Mouse (Mus musculus): ENCODE results near the gene Pcp4l1. TPM values are rescaled to one million over a fixed set of nuclear protein-coding genes. Genes with fewer than 3 reads are reported as not detected.

Pcp4l1 gene
- total and polyA plus RNA-seq, 3 experiments = not detected

- H3K36me3 ChIP-seq (ENCODE audit: control insufficient read depth in 1 of 2, insufficient read depth in 2 of 2, low read length in 2 of 2) = peaks cover 0 to 3% of the 10 kb centered on the region in 2 experiments; a peak in 2 of 4 replicates
- no peaks in the 10 kb centered on the region for H3K27me3 ChIP-seq (ENCODE audit: control insufficient read depth in 1 of 2, insufficient read depth in 2 of 2, low read length in 2 of 2)
- peaks cover 0 to 8% of the 10 kb centered on the region in 2 experiments; a peak in 1 of 4 replicates for H3K4me1 ChIP-seq (ENCODE audit: control insufficient read depth in 1 of 2, insufficient read depth in 2 of 2, low read length in 2 of 2)
- H3K9ac ChIP-seq (ENCODE audit: control insufficient read depth, low read depth, low read length, poor library complexity, severe bottlenecking) = no peak overlapping the region
- H3K27ac ChIP-seq (ENCODE audit: control insufficient read depth, low read depth, low read length) = no peak overlapping the region
- no peaks in the 10 kb centered on the region for H3K9me3 ChIP-seq (replicated peaks; ENCODE audit: insufficient read depth, low read length)
- DNase-seq (ENCODE audit: low read depth, low spot score) = no peak
- TF ChIP-seq NRF1 (IDR thresholded peaks at IDR 0.05; ENCODE audit: insufficient read depth, low read depth, low read length, poor library complexity, severe bottlenecking) = no peak
- TF ChIP-seq ZC3H11A (IDR thresholded peaks at IDR 0.05; ENCODE audit: low read depth, low read length) = no peak
- TF ChIP-seq CHD2 (IDR thresholded peaks at IDR 0.05; ENCODE audit: low read length) = no peak
- no peak for TF ChIP-seq UBTF (IDR thresholded peaks at IDR 0.05; ENCODE audit: borderline replicate concordance, insufficient read depth, low read depth, low read length)
- TF ChIP-seq RCOR1 (IDR thresholded peaks at IDR 0.05; ENCODE audit: low read depth, low read length) = no peak
- no peak for TF ChIP-seq KAT2A (conservative IDR thresholded peaks at IDR 0.05; ENCODE audit: low read depth, low read length)
- no peak for TF ChIP-seq RAD21 (IDR thresholded peaks at IDR 0.05; ENCODE audit: low read depth, low read length)
- TF ChIP-seq USF1 (IDR thresholded peaks at IDR 0.05; ENCODE audit: low read depth, low read length) = no peak
- no peak for TF ChIP-seq POLR2A (IDR thresholded peaks at IDR 0.05; ENCODE audit: control insufficient read depth in 1 of 2, insufficient read depth in 1 of 2, low read depth in 1 of 2, low read length in 2 of 2, poor library complexity in 1 of 2)
- no peak for TF ChIP-seq JUND (IDR thresholded peaks at IDR 0.05; ENCODE audit: low read depth, low read length)
- no peak for TF ChIP-seq NELFE (IDR thresholded peaks at IDR 0.05; ENCODE audit: low read depth, low read length)
- no peak for TF ChIP-seq SIN3A (IDR thresholded peaks at IDR 0.05; ENCODE audit: low read length)
- no peak for TF ChIP-seq GATA1 (IDR thresholded peaks at IDR 0.05; ENCODE audit: low read depth, low read length)
- H3K79me2 ChIP-seq (ENCODE audit: control insufficient read depth, insufficient read depth, low read length, poor library complexity) = peaks cover 2% of the 10 kb centered on the region; the same call in 1 of the 2 replicates
- H3K4me3 ChIP-seq (ENCODE audit: control insufficient read depth in 1 of 2, insufficient read depth in 1 of 2, low read depth in 2 of 2, low read length in 2 of 2) = no peak overlapping the region
These were observed 27.7 kb upstream of the Pcp4l1 start for GRCm38 (mm10) chr1:171223796-171224195.

DNA sequence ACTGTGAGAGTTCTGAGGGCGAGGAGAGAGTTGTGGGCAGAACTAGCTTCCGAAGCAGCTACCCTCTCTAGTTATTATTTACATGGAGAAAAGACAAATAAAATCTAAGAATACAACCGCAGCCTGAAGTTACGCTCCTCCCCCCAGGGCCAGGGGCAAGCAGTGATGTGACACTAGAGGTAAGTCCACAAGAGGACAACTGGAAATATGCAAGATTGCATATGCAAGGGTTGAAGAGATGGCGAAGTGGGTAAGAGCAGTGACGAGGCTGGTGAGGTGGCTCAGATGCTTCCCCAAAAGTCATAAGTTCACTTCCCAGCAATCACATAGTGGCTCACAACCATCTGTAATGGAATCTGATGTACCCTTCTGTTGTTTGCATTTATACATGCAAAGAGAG is 27.1 kb upstream of the Pcp4l1 start:
- Histone ChIP-seq H3K79me2 (ENCODE audit: control insufficient read depth, insufficient read depth, low read length, poor library complexity) (peaks cover 2% of the 10 kb centered on the region; the same call in 1 of the 2 replicates), H3K36me3 (ENCODE audit: control insufficient read depth in 1 of 2, insufficient read depth in 2 of 2, low read length in 2 of 2) (peaks cover 0 to 3% of the 10 kb centered on the region in 2 experiments; a peak in 2 of 4 replicates), H3K4me1 (ENCODE audit: control insufficient read depth in 1 of 2, insufficient read depth in 2 of 2, low read length in 2 of 2) (peaks cover 0 to 8% of the 10 kb centered on the region in 2 experiments; a peak in 1 of 4 replicates), H3K27ac (ENCODE audit: control insufficient read depth, low read depth, low read length) (peak overlapping the region; percentile 63), H3K9ac (ENCODE audit: control insufficient read depth, low read depth, low read length, poor library complexity, severe bottlenecking) (peak overlapping the region; percentile 50), H3K27me3 (ENCODE audit: control insufficient read depth in 1 of 2, insufficient read depth in 2 of 2, low read length in 2 of 2) (no peaks in the 10 kb centered on the region), H3K4me3 (ENCODE audit: control insufficient read depth in 1 of 2, insufficient read depth in 1 of 2, low read depth in 2 of 2, low read length in 2 of 2) (peak overlapping the region; percentile 27 to 62), H3K9me3 (replicated peaks; ENCODE audit: insufficient read depth, low read length) (no peaks in the 10 kb centered on the region)
- DNase-seq (ENCODE audit: low read depth, low spot score) = peak; percentile 62
- TF ChIP-seq GATA1 (IDR thresholded peaks at IDR 0.05; ENCODE audit: low read depth, low read length) = no peak
- no peak for TF ChIP-seq MYC (IDR thresholded peaks at IDR 0.05; ENCODE audit: low read depth, low read length)
- TF ChIP-seq TBP (IDR thresholded peaks at IDR 0.05; ENCODE audit: low read depth, low read length) = peak; percentile 64; the same call in 1 of the 2 replicates

Data from MEL (cell line).